Mouse (Mus musculus): ENCODE results near the gene Prr14. TPM values are rescaled to one million over a fixed set of nuclear protein-coding genes. Genes with fewer than 3 reads are reported as not detected.
"Not testable (repeated sequence)": the region's sequence is repeated elsewhere in the genome, so short reads cannot be mapped to it uniquely, and the experiment has no call there.

Prr14 gene
- total RNA-seq (2021), result 10 to 100 TPM; 37.3 to 40.0 TPM
- long read RNA-seq, experiment 1, transcript Prr14-201 (11 exons, 2,402 nt), result major isoform, 6 of 25 reads
- long read RNA-seq, experiment 1, partial matches to known transcripts, result 12 of 25 reads
- long read RNA-seq, experiment 1, other reads (novel, unspliced or antisense), result 7 of 25 reads
- long read RNA-seq, experiment 2, partial matches to known transcripts, result 3 of 13 reads
- long read RNA-seq, experiment 2, other reads (novel, unspliced or antisense), result 5 of 13 reads

GRCm38 (mm10) chr7:127459311-127459710 is at the start of gene Prr14:
TSS of gene Prr14 (plus strand) at chr7:127459611.
- DNase-seq, result not testable (repeated sequence)

DNA sequence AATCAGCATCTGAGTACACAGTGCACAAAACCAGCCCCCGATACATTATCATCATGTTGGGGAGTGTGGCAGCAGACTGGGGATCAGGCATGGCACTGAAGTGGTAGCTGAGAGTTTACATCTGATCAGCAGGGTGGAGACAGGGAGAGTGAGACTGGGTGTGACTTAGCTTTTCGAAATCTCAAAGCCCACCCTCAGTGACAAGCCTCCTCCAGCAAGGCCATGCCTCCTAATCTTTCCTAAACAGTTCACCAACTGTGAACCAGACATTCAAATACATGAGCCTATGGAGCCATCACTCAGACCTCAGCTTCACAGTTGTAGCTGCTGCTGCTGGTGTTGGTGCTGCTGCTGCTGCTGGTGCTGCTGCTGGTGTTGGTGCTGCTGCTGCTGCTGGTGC is 48.0 kb upstream of the Prr14 start:
- DNase-seq, result no peak

- peak; percentile 98 for DNase-seq
Measured at GRCm38 (mm10) chr7:127421388-127422191, 37.8 kb upstream of the Prr14 start, which contains the start of gene Zfp688. TSS of gene Zfp688 (minus strand) at chr7:127422068.

GRCm38 (mm10) chr7:127422247-127422646 is 37.2 kb upstream of the Prr14 start:
- DNase-seq, result peak; percentile 51

GRCm38 (mm10) chr7:127425291-127425690 is 34.1 kb upstream of the Prr14 start:
- no peak for DNase-seq

DNA sequence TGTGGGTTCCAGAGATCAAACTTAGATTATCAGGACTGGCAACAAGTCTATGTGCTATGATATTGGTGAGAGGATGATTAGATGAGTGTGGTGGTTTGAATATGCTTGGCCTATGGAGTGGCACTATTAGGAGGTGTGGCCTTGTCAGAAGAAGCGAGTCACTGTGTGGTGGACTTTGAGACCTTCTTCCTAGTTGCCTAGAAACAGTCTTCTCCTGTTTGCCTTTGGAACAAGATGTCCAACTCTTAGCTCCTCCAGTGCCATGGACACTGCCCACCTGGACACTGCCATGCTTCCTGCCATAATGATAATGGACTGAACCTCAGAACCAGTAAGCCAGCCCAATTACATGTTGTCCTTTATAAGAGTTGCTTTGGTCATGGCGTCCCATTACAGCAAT is 33.5 kb upstream of the Prr14 start:
- no peak for DNase-seq

DNA sequence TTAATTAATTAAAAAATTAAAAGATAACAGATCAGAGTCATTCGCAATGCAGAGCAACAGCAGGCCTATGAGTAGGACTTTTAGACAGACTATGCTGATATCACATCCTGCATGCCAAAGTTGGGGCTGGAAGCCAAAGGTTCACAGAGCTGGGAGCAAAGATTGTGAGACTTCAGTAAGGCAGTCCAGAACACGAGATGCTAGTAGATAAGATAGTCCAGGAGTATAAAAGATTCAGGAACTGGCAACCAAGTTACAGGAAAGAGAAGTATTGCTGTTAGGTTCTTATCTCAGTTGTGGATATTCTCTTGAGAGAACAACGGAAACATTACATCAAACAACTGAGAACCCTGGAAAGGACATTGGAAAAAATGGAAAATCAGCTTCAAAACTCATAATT is 33.1 kb upstream of the Prr14 start:
- no peak for DNase-seq

DNA sequence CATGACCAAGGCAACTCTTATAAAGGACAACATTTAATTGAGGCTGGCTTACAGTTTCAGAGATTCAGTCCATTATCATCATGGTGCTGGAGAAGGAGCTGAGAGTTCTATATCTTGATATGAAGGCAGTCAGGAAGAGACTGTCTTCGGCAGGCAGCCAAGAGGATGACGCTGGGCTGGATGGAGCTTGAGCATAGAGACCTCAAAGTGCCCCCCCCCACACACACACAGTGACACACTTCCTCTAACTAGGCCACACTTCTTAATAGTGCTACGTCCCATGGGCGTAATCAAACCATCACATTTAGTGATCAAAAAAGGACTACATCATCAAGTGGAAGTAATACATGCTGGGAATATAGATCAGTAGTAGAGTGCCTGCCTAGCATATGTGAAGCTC is 24.2 kb upstream of the Prr14 start:
- DNase-seq, result no peak

- no peak for DNase-seq
Measured at GRCm38 (mm10) chr7:127437724-127438123, 21.7 kb upstream of the Prr14 start.

GRCm38 (mm10) chr7:127443976-127444375 is 15.4 kb upstream of the Prr14 start:
- DNase-seq, result no peak

DNA sequence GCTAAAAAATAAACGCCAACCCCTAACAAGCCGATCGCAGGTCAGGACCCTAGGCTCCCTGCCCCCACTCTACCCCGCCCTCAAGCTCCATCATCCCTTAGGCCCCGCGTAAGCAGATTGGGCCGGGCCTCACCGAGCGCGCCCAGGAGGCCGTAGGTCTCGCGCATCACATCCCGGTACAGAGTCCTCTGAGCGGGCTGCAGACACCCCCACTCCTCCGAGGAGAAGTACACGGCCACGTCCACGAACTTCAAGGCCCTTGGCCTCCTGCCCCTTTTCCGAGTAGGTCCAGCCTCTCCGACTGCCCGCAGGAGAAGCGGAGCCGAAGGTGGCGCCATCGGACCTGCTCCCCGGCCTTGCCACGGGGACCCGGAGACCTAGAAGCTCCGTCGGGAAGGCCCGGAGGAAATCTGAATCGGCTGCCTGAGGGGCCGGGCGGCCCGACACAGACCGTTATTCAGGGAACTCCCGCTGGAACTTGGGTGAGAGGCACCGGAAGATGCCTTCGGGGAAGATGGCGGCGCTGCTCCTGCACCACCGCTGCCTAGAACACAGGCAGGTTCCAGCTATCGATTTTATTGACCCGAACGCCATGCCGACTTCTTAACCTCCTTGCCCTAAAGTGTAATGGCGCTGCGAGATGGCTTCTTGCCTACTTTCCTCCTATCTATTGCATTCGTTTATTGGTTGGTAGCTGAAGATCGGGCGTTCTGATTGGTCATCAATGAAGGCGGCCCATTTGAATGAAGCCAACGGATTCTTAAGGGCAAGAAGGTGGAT is 10.7 kb upstream of the Prr14 start, which contains the start of gene Zfp689:
Gene Zfp689, minus strand, starts transcription at position 638 of the 780 bp plus-strand sequence.
- peak; percentile 93 for DNase-seq

- DNase-seq, result no peak
Measured at GRCm38 (mm10) chr7:127449966-127450365, 9.4 kb upstream of the Prr14 start.

GRCm38 (mm10) chr7:127453056-127453455 is 6.4 kb upstream of the Prr14 start:
- no peak for DNase-seq

DNA sequence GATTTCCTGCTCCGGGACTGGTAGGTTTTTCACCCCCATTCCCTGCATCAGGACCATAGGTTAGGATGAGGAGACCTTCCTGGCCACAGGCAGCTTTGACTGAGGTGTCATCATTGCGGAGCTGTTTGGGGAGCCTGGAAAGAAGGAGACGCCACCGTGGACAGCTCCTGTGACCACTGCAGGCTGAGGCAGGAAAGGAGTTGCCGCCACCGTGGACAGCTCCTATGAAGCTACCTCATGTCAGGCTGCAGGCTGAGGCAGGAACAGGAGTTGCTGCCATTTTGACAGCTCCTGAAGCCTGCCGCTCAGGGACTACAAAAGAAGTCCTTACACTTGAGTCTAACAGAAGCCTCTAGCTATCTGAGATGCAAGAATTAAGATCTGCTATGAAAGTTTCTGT is 4.5 kb upstream of the Prr14 start:
- DNase-seq, result no peak

GRCm38 (mm10) chr7:127458371-127459122 is 864 bp upstream of the Prr14 start:
- DNase-seq, result not testable (repeated sequence)

- DNase-seq, result no peak
Measured at GRCm38 (mm10) chr7:127465191-127465590, 5.8 kb downstream of the Prr14 start.

GRCm38 (mm10) chr7:127465670-127466069 is 6.3 kb downstream of the Prr14 start:
- DNase-seq, result not testable (repeated sequence)

GRCm38 (mm10) chr7:127466606-127467005 is 7.2 kb downstream of the Prr14 start:
- no peak for DNase-seq

- peak; percentile 44 for DNase-seq
Measured at GRCm38 (mm10) chr7:127470011-127470715, 10.8 kb downstream of the Prr14 start.

GRCm38 (mm10) chr7:127470743-127471645 is 11.6 kb downstream of the Prr14 start:
- peak; percentile 91 for DNase-seq

Measured in adrenal gland, postnatal 10 days (tissue).